In the genomic region with DNA sequence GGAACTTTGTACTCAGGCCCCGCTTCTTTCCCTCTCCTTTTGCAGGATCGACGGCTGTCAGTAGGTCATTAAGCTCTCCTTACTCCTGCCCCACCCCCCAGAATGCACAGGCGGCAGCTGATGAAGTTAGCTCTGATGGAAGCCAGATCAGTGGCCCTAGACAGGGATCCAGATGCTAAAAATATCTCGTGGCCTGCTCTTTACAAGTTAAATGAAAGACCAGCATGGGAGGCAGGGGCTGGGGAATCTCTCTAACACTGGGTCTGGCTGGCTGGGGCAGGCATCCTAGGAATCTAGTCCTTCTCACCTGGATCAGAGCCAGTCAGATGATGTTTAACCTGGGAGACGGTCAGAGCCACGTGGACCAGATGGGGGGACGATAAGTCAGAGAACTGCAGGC, we compare ENCODE assay signal across 10 mouse cellular contexts. TPM values are rescaled to one million over a fixed set of nuclear protein-coding genes. Genes with fewer than 3 reads are reported as not detected.
DNase-seq lines count a peak whose midpoint lies in the region; ATAC-seq and TF ChIP-seq lines count a peak whose summit lies in the region.
"Had no signal": no experiment of that assay in that cellular context is flagged by ENCODE, and none has a peak within 500 bp of the region (broad histone marks: within the 10 kb centered on the region; RNA-seq: fewer than 3 reads in every experiment).

No protein-coding gene starts in this region.

- no peak overlapping the region for H3K4me2 ChIP-seq in embryonic facial prominence, embryonic 11.5 days (ENCODE audit: low read depth, low read length)
- H3K4me2 ChIP-seq in limb, embryonic 14.5 days (replicated peaks; ENCODE audit: low read depth, low read length, severe bottlenecking) = no peak overlapping the region
- no peak overlapping the region for H3K4me2 ChIP-seq in forebrain, embryonic 11.5 days (ENCODE audit: low read depth, low read length, severe bottlenecking)
- H3K4me2 ChIP-seq in hindbrain, embryonic 16.5 days (ENCODE audit: low read length) = no peak overlapping the region

- peak; percentile 26 for DNase-seq in ZHBTc4 (ENCODE audit: low read depth, low spot score)
- DNase-seq in embryonic facial prominence, embryonic 11.5 days (ENCODE audit: low spot score) = peak; percentile 61
- peak; percentile 75 for DNase-seq in heart, postnatal 4 days
- DNase-seq in limb, embryonic 14.5 days (ENCODE audit: low spot score) = peak; percentile 54
- no peak for DNase-seq in forebrain, embryonic 11.5 days (ENCODE audit: low spot score)
- no peak for DNase-seq in layer of hippocampus, adult 11-12 months (ENCODE audit: low spot score)
- DNase-seq: liver; thymus, postnatal 25 days had no signal

- H3K4me3 ChIP-seq in embryonic facial prominence, embryonic 11.5 days (ENCODE audit: low read depth, low read length) = no peak overlapping the region
- no peak overlapping the region for H3K4me3 ChIP-seq in limb, embryonic 14.5 days (replicated peaks; ENCODE audit: low read length)
- no peak overlapping the region for H3K4me3 ChIP-seq in forebrain, embryonic 11.5 days (ENCODE audit: low read depth, low read length)
- H3K4me3 ChIP-seq in hindbrain, embryonic 16.5 days (ENCODE audit: low read length) = no peak overlapping the region
- H3K4me3 ChIP-seq: hindbrain, embryonic 10.5 days had no signal

- no peak overlapping the region for H3K27ac ChIP-seq in embryonic facial prominence, embryonic 11.5 days (replicated peaks; ENCODE audit: low read depth, low read length)
- H3K27ac ChIP-seq in limb, embryonic 14.5 days (replicated peaks; ENCODE audit: low read depth, low read length) = peak overlapping the region; percentile 10; the same call in 1 of the 2 replicates
- H3K27ac ChIP-seq in forebrain, embryonic 11.5 days (ENCODE audit: low read depth, low read length) = no peak overlapping the region
- H3K27ac ChIP-seq in hindbrain, embryonic 16.5 days (ENCODE audit: low read depth, low read length) = no peak overlapping the region
- H3K27ac ChIP-seq: hindbrain, embryonic 10.5 days had no signal

- no peak for TF ChIP-seq POLR2A in limb, embryonic 14.5 days (IDR thresholded peaks at IDR 0.05; ENCODE audit: borderline replicate concordance, extremely low read depth, insufficient read depth, insufficient read length)

- no peaks in the 10 kb centered on the region; the same call in 1 of the 2 replicates for H3K4me1 ChIP-seq in embryonic facial prominence, embryonic 11.5 days (ENCODE audit: control insufficient read depth, insufficient read depth, low read length)
- H3K4me1 ChIP-seq in limb, embryonic 14.5 days (ENCODE audit: control insufficient read depth, insufficient read depth, low read length) = peaks cover 28% of the 10 kb centered on the region
- H3K4me1 ChIP-seq in forebrain, embryonic 11.5 days (replicated peaks; ENCODE audit: control insufficient read depth, insufficient read depth, low read length) = no peaks in the 10 kb centered on the region
- no peaks in the 10 kb centered on the region for H3K4me1 ChIP-seq in hindbrain, embryonic 16.5 days (ENCODE audit: control insufficient read depth, insufficient read depth, low read depth, low read length)

- no peaks in the 10 kb centered on the region for H3K9me3 ChIP-seq in embryonic facial prominence, embryonic 11.5 days (replicated peaks; ENCODE audit: control insufficient read depth, low read length)
- no peaks in the 10 kb centered on the region for H3K9me3 ChIP-seq in limb, embryonic 14.5 days (ENCODE audit: control insufficient read depth, low read length)
- H3K9me3 ChIP-seq in forebrain, embryonic 11.5 days (ENCODE audit: control insufficient read depth, low read length) = no peaks in the 10 kb centered on the region
- no peaks in the 10 kb centered on the region for H3K9me3 ChIP-seq in hindbrain, embryonic 16.5 days (ENCODE audit: control insufficient read depth, low read length)
- H3K9me3 ChIP-seq: hindbrain, embryonic 10.5 days had no signal

- H3K9ac ChIP-seq in embryonic facial prominence, embryonic 11.5 days (replicated peaks; ENCODE audit: low read length) = no peak overlapping the region
- no peak overlapping the region for H3K9ac ChIP-seq in limb, embryonic 14.5 days (ENCODE audit: low read depth, low read length, severe bottlenecking)
- H3K9ac ChIP-seq in forebrain, embryonic 11.5 days (ENCODE audit: low read length) = no peak overlapping the region
- no peak overlapping the region for H3K9ac ChIP-seq in hindbrain, embryonic 16.5 days (ENCODE audit: low read depth, low read length)

- 34% methylated on average over 8 of the region's 8 CpGs for WGBS in embryonic facial prominence, embryonic 11.5 days
- 8% methylated on average over 8 of the region's 8 CpGs for WGBS in limb, embryonic 14.5 days
- WGBS in forebrain, embryonic 11.5 days = 59% methylated on average over 8 of the region's 8 CpGs
- WGBS in hindbrain, embryonic 16.5 days = 60% methylated on average over 8 of the region's 8 CpGs

- ATAC-seq in embryonic facial prominence, embryonic 11.5 days (replicated peaks; ENCODE audit: insufficient number of reproducible peaks, low FRiP score, low TSS enrichment, low read depth) = no peak
- ATAC-seq in limb, embryonic 14.5 days (ENCODE audit: low FRiP score, low read depth) = peak; percentile 60
- no peak for ATAC-seq in forebrain, embryonic 11.5 days (replicated peaks; ENCODE audit: low FRiP score)
- no peak for ATAC-seq in hindbrain, embryonic 16.5 days

- H3K27me3 ChIP-seq in embryonic facial prominence, embryonic 11.5 days (ENCODE audit: control insufficient read depth, insufficient read depth, low read length) = no peaks in the 10 kb centered on the region
- H3K27me3 ChIP-seq in limb, embryonic 14.5 days (ENCODE audit: control insufficient read depth, insufficient read depth, low read length) = no peaks in the 10 kb centered on the region
- H3K27me3 ChIP-seq in forebrain, embryonic 11.5 days (ENCODE audit: control insufficient read depth, insufficient read depth, low read length) = no peaks in the 10 kb centered on the region
- no peaks in the 10 kb centered on the region for H3K27me3 ChIP-seq in hindbrain, embryonic 16.5 days (replicated peaks; ENCODE audit: control insufficient read depth, insufficient read depth, low read length)

- H3K36me3 ChIP-seq in embryonic facial prominence, embryonic 11.5 days (replicated peaks; ENCODE audit: control insufficient read depth, insufficient read depth, low read depth, low read length) = no peaks in the 10 kb centered on the region
- no peaks in the 10 kb centered on the region for H3K36me3 ChIP-seq in limb, embryonic 14.5 days (ENCODE audit: control insufficient read depth, insufficient read depth, low read length)
- H3K36me3 ChIP-seq in forebrain, embryonic 11.5 days (ENCODE audit: control insufficient read depth, insufficient read depth, low read length) = no peaks in the 10 kb centered on the region
- H3K36me3 ChIP-seq in hindbrain, embryonic 16.5 days (ENCODE audit: control insufficient read depth, insufficient read depth, low read length) = no peaks in the 10 kb centered on the region
- H3K36me3 ChIP-seq: hindbrain, embryonic 10.5 days had no signal

RNA-seq across cellular contexts. Expression of gene Arhgef3, which starts 36.7 kb away (rescaled TPM):
- 5.4 and 6.8 TPM in 2 replicates for polyA plus RNA-seq in embryonic facial prominence, embryonic 11.5 days (2014; fragmentation: Nextera tagmentation; extraction: Ambion mirVana)
- 10 to 100 TPM; 30.5 to 31.9 TPM for total RNA-seq in heart, postnatal 4 days (2021)
- polyA plus RNA-seq in limb, embryonic 14.5 days (2012; rRNA removed) = 14.3 and 14.8 TPM in 2 replicates
- 22.5 and 26.1 TPM in 2 replicates for polyA plus RNA-seq in limb, embryonic 14.5 days (2014; fragmentation: Nextera tagmentation; extraction: Ambion mirVana)
- 2.3 and 2.9 TPM in 2 replicates for polyA plus RNA-seq in forebrain, embryonic 11.5 days (2014; fragmentation: Nextera tagmentation; extraction: Ambion mirVana)
- 16.0 and 18.4 TPM in 2 replicates for polyA plus RNA-seq in hindbrain, embryonic 16.5 days (2015; fragmentation: Nextera tagmentation; extraction: Ambion mirVana)

Comparison
In these comparisons a context has a peak if more than half of its experiments do, and no peak if none do; other contexts are left out.
1. DNase-seq: peak in ZHBTc4 (single experiment), embryonic facial prominence, embryonic 11.5 days (single experiment), heart, postnatal 4 days (single experiment) and limb, embryonic 14.5 days (single experiment); none in forebrain, embryonic 11.5 days (single experiment) and layer of hippocampus, adult 11-12 months (single experiment).